Mouse (Mus musculus): ENCODE measurements around the gene Kcnj15. TPM values are rescaled to one million over a fixed set of nuclear protein-coding genes. Genes with fewer than 3 reads are reported as not detected.

Gene Kcnj15
- 0.17 TPM in 1 of 2 replicates, not detected in the other for polyA plus RNA-seq (2015; fragmentation: Nextera tagmentation; extraction: Ambion mirVana)

DNA sequence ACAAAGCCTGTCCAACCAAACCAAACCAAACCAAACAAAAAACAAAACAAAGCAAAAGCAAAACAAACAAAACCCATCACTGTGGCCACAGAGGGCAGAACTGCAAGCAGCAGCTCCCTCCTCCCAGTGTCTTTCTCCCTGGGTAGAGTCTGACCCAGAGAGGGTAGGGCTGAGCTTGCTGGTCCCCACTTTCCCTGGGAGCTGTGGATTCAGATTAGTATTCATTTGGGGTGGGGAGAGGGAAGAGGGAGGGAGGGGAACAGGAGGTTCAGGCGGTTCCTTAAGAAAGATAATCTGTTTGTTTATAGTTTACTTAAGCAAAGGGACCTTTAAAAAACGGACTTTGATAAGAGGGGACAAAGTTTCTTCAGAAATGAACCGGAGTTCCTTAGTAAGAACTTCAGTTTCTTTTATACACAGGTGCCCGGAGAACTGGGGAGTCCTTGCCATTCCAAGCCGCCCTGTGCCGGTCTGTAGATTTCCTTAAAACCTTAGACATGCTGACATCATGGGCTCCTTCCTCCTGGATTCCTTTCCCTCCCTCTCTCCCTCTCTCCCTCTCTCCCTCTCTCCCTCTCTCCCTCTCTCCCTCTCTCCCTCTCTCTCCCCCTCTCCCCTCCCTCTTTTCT lies at the start of gene Kcnj15:
TSS of gene Kcnj15 (plus strand) at position 293 of the 629 bp plus-strand sequence.

